Mouse (Mus musculus): ENCODE measurements at regions not wholly inside any gene's neighbourhood (a gene's known extent, or its start where the extent isn't known, plus 50 kb on each side); places are given as distances from the start of the nearest gene placed in this dataset.
A peak's percentile ranks its signal among the peaks of the same experiment; 100 is the strongest.

DNA sequence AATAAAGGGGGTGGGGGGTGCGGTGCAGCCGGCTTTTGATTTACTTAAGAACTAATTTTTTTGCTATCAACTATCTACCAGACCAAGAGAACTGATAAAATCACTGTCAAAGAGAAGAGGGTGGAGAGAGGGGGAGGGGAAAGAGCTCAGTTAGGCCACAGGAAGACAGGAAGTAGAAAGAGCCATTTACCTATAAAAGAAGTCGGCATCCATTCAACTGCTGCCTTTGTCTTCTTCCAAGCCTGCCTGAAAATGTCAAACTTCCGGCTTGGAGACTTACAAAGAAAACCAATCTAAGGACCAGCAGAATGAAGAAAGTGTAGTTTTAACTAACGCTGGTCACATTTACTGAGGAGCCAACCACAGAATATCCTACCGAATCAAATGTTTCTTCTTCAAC lies 562.4 kb downstream of the Nebl start:
- WGBS = 91% methylated on average over 6 of the region's 6 CpGs
- H3K4me1 ChIP-seq = no peaks in the 10 kb centered on the region
- H3K9me3 ChIP-seq = no peaks in the 10 kb centered on the region
- no peaks in the 10 kb centered on the region for H3K36me3 ChIP-seq
- no peak overlapping the region for H3K4me3 ChIP-seq
- no peak for ATAC-seq (ENCODE audit: low FRiP score, low read depth)
- H3K4me2 ChIP-seq (replicated peaks) = no peak overlapping the region
- no peak overlapping the region for H3K9ac ChIP-seq (replicated peaks)
- no peak overlapping the region for H3K27ac ChIP-seq (replicated peaks)
- H3K27me3 ChIP-seq = no peaks in the 10 kb centered on the region

DNA sequence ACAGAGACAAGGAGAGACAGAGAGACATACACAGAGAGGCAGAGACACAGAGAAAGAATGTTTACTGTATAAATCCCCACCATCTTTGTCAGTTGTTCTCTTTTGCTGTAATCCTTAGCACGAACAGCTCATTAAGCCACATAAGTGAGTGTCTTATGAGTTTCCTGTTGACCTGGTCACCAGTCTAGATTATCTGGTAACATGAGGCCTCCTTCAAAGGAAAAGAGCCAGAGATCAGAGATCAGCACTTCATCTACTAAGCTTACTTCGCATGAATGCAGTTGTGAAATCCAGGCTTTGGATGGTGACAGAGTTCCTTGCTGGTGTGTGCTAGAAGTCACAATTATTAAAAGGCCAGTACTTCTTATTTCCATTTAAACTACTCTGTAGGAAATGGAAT lies 566.2 kb downstream of the Nebl start:
- H3K36me3 ChIP-seq = no peaks in the 10 kb centered on the region
- no peak overlapping the region for H3K9ac ChIP-seq (replicated peaks)
- H3K9me3 ChIP-seq = no peaks in the 10 kb centered on the region
- H3K4me1 ChIP-seq = no peaks in the 10 kb centered on the region
- 70% methylated on average over 2 of the region's 2 CpGs for WGBS
- H3K4me2 ChIP-seq (replicated peaks) = no peak overlapping the region
- no peak overlapping the region for H3K4me3 ChIP-seq
- H3K27me3 ChIP-seq = no peaks in the 10 kb centered on the region
- no peak overlapping the region for H3K27ac ChIP-seq (replicated peaks)
- no peak for ATAC-seq (ENCODE audit: low FRiP score, low read depth)

DNA sequence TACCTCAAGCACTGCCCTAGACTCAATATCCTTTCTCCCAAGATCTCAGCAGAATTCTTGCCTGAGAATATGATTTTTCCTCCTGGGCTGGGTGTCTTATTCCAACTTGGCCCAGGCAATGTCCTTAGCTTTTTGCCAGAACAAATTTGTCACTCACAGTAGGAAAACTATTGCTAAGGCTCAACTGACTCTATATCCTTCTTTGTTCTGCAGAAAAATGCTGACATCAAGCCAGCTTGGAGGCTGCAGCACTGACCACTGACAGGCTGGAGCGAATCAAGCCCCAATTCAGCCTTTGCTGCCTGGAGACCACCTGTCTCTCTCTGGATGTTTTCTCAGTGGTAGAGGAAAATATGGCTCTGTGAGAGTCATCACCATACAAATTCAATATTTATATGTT lies 572.8 kb downstream of the Nebl start:
- no peaks in the 10 kb centered on the region for H3K36me3 ChIP-seq
- no peaks in the 10 kb centered on the region for H3K4me1 ChIP-seq
- H3K4me2 ChIP-seq (replicated peaks) = no peak overlapping the region
- H3K9me3 ChIP-seq = no peaks in the 10 kb centered on the region
- no peak overlapping the region for H3K27ac ChIP-seq (replicated peaks)
- 88% methylated on average over 1 of the region's 1 CpGs for WGBS
- no peak overlapping the region for H3K9ac ChIP-seq (replicated peaks)
- H3K4me3 ChIP-seq = no peak overlapping the region
- no peaks in the 10 kb centered on the region for H3K27me3 ChIP-seq
- ATAC-seq (ENCODE audit: low FRiP score, low read depth) = no peak

DNA sequence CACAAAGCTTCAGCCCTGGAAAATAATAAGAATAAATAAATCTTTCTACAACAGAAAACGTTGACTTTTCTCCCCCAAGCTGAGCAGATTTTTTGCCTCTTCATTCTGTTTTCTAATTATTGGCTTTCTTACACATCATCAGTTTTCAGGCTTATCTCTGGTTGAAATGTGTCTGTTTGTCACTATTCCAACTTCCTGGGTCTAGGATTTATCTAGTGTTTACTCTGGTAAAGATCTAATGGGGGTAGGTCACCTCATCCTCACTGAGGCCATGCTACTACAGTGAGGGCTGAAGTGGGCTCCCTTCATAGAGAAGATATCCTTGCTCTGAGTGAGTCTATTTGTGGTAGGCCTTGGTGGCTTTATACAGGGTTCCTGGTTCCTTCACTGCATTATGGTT lies 573.9 kb downstream of the Nebl start:
- no peak overlapping the region for H3K9ac ChIP-seq (replicated peaks)
- H3K4me2 ChIP-seq (replicated peaks) = no peak overlapping the region
- ATAC-seq (ENCODE audit: low FRiP score, low read depth) = no peak
- WGBS = 70% methylated on average over 1 of the region's 1 CpGs
- H3K36me3 ChIP-seq = no peaks in the 10 kb centered on the region
- H3K9me3 ChIP-seq = no peaks in the 10 kb centered on the region
- no peaks in the 10 kb centered on the region for H3K4me1 ChIP-seq
- H3K27me3 ChIP-seq = no peaks in the 10 kb centered on the region
- H3K4me3 ChIP-seq = no peak overlapping the region
- H3K27ac ChIP-seq (replicated peaks) = no peak overlapping the region

- no peak overlapping the region for H3K27ac ChIP-seq (replicated peaks)
- H3K27me3 ChIP-seq = no peaks in the 10 kb centered on the region
Observed at GRCm38 (mm10) chr2:17155596-17155995, 575.7 kb downstream of the Nebl start.

DNA sequence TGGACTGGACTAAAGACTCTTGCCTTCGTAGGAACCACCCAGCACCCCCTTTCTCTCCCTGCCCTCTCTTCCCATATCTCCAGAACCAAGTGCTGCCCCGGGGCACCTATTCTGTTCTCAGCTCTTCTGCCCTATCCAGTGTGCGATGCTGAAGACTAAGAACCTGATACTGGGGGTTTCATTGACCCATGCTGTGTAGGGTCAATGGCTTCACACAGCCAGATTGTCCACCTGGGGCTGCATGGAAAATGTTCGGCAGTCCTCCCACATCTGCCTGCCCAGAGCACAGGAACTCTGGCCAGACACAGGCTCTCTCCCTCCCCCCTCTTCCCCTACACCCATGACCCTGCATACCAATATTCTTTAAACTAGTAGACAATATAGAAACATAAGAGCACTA lies 607.6 kb downstream of the Nebl start:
- Histone ChIP-seq H3K4me1 (no peaks in the 10 kb centered on the region), H3K9me3 (no peaks in the 10 kb centered on the region), H3K4me2 (replicated peaks) (no peak overlapping the region), H3K9ac (replicated peaks) (no peak overlapping the region), H3K27me3 (no peaks in the 10 kb centered on the region), H3K4me3 (no peak overlapping the region), H3K27ac (replicated peaks) (no peak overlapping the region), H3K36me3 (no peaks in the 10 kb centered on the region)
- ATAC-seq (ENCODE audit: low FRiP score, low read depth) = no peak
- WGBS = 83% methylated on average over 4 of the region's 4 CpGs

More at GRCm38 (mm10) chr2:17155596-17155995, 575.7 kb downstream of the Nebl start:
- Histone ChIP-seq H3K4me2 (replicated peaks) (no peak overlapping the region), H3K9me3 (no peaks in the 10 kb centered on the region), H3K9ac (replicated peaks) (no peak overlapping the region), H3K4me1 (no peaks in the 10 kb centered on the region), H3K36me3 (no peaks in the 10 kb centered on the region), H3K4me3 (no peak overlapping the region)
- ATAC-seq (ENCODE audit: low FRiP score, low read depth) = no peak
- 95% methylated on average over 2 of the region's 2 CpGs for WGBS

DNA sequence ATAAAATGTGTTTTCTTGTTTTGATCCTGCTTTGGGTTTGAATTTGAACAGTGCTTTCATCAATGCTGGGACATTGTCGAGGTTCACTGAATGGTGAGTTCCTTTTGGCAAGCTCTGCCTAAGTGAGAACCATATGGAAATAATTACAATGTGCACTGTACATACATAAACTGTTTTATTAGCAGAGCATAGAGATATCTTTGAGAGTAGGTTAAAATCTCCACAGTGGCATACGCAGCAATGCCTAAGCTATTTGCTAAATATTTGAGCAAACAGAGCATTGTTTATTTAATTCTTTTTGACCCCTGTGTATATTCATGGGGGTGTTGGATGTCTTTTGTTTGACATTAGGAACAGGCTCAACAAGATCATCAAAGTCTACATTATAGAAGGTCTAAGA lies 614.0 kb downstream of the Nebl start:
- H3K27me3 ChIP-seq = no peaks in the 10 kb centered on the region
- H3K4me3 ChIP-seq = no peak overlapping the region
- WGBS = 75% methylated on average over 2 of the region's 2 CpGs
- H3K27ac ChIP-seq (replicated peaks) = no peak overlapping the region
- no peak overlapping the region for H3K4me2 ChIP-seq (replicated peaks)
- no peaks in the 10 kb centered on the region for H3K4me1 ChIP-seq
- no peaks in the 10 kb centered on the region for H3K9me3 ChIP-seq
- H3K36me3 ChIP-seq = no peaks in the 10 kb centered on the region
- no peak overlapping the region for H3K9ac ChIP-seq (replicated peaks)
- ATAC-seq (ENCODE audit: low FRiP score, low read depth) = no peak

GRCm38 (mm10) chr2:17111177-17111576 lies 620.1 kb downstream of the Nebl start:
- no peaks in the 10 kb centered on the region for H3K27me3 ChIP-seq
- WGBS = 83% methylated on average over 1 of the region's 1 CpGs
- no peak overlapping the region for H3K4me3 ChIP-seq
- no peak overlapping the region for H3K27ac ChIP-seq (replicated peaks)
- no peaks in the 10 kb centered on the region for H3K9me3 ChIP-seq
- H3K9ac ChIP-seq (replicated peaks) = no peak overlapping the region
- no peaks in the 10 kb centered on the region for H3K4me1 ChIP-seq
- ATAC-seq (ENCODE audit: low FRiP score, low read depth) = no peak
- no peaks in the 10 kb centered on the region for H3K36me3 ChIP-seq
- H3K4me2 ChIP-seq (replicated peaks) = no peak overlapping the region

DNA sequence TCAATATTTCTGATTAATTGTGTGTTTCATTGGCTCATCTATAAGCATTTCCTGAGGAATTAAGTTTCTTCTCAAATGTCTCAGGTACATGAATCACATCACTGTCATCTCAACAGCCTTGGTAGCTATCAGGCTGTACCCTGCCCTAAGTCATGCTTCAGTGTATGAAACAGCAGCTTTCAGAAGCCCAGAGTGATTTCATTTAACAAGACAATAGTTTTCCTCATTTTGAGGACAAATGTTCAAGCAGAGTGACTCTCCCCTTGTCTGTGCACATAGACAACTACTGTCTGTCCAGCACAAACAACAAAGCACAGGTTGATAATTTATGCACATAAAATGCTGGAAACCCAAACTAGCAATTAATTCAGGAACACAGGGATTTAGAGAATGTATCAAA lies 630.1 kb downstream of the Nebl start:
- no peak for ATAC-seq (ENCODE audit: low FRiP score, low read depth)
- H3K4me2 ChIP-seq (replicated peaks) = no peak overlapping the region
- no peaks in the 10 kb centered on the region for H3K27me3 ChIP-seq
- H3K36me3 ChIP-seq = no peaks in the 10 kb centered on the region
- H3K9ac ChIP-seq (replicated peaks) = no peak overlapping the region
- H3K27ac ChIP-seq (replicated peaks) = no peak overlapping the region
- H3K4me1 ChIP-seq = no peaks in the 10 kb centered on the region
- no peak overlapping the region for H3K4me3 ChIP-seq
- H3K9me3 ChIP-seq = 0 out of 2 replicates have a peak, but pooled peaks cover 17% of the 10 kb centered on the region

DNA sequence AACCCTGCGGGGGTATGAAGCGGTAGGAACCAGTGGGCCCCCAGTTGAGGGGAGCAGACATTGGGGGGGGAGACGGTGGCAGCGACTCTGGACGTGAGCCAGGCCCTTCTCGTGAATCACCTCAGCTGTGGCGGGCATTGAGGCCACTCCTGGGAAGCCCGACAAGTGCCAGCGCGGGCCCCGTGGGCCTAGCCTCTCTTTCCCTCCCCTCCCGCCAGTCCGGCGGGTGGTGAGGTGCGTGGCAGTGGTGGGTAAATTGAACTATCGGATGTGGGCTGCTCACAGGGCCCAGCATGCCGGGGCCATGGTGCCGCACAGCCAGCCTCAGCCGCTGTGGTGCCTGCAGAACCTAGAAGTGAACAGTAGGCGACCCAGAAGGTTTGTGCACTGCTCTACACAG lies 633.7 kb downstream of the Nebl start:
- H3K27me3 ChIP-seq = no peaks in the 10 kb centered on the region
- H3K4me1 ChIP-seq = no peaks in the 10 kb centered on the region
- no peak overlapping the region for H3K4me2 ChIP-seq (replicated peaks)
- no peak overlapping the region for H3K4me3 ChIP-seq
- H3K36me3 ChIP-seq = no peaks in the 10 kb centered on the region
- H3K9ac ChIP-seq (replicated peaks) = no peak overlapping the region
- 58% methylated on average over 17 of the region's 20 CpGs for WGBS
- H3K9me3 ChIP-seq = 0 out of 2 replicates have a peak, but pooled peaks cover 17% of the 10 kb centered on the region
- peak; percentile 34; the same call in 1 of the 2 replicates for ATAC-seq (ENCODE audit: low FRiP score, low read depth)
- H3K27ac ChIP-seq (replicated peaks) = no peak overlapping the region

GRCm38 (mm10) chr2:17091454-17091853 lies 639.8 kb downstream of the Nebl start:
- H3K4me1 ChIP-seq = no peaks in the 10 kb centered on the region
- H3K36me3 ChIP-seq = no peaks in the 10 kb centered on the region
- no peak overlapping the region for H3K9ac ChIP-seq (replicated peaks)
- 85% methylated on average over 1 of the region's 1 CpGs for WGBS
- no peak overlapping the region for H3K4me3 ChIP-seq
- no peaks in the 10 kb centered on the region for H3K9me3 ChIP-seq
- H3K27ac ChIP-seq (replicated peaks) = no peak overlapping the region
- H3K4me2 ChIP-seq (replicated peaks) = no peak overlapping the region
- ATAC-seq (ENCODE audit: low FRiP score, low read depth) = no peak
- no peaks in the 10 kb centered on the region for H3K27me3 ChIP-seq

DNA sequence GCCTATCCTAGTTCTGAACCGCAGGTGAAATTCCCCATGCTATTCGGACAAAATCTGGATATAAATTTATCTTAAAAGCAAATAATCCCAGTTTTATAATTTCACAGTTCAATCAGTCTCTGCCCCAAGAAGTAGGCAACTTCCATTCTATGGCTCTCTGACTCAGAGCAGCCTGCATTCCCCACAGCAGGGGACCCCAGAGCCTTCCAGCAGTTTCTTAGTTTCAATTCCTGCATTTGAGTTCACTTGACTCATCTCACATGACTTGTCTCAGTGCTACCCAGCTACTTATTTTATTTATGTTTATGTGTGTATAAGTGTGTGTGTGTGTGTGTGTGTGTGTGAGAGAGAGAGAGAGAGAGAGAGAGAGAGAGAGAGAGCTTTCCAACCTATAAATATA lies 650.0 kb downstream of the Nebl start:
- no peak overlapping the region for H3K4me3 ChIP-seq
- no peak overlapping the region for H3K27ac ChIP-seq (replicated peaks)
- no peak overlapping the region for H3K9ac ChIP-seq (replicated peaks)
- 86% methylated on average over 2 of the region's 2 CpGs for WGBS
- H3K4me2 ChIP-seq (replicated peaks) = no peak overlapping the region
- no peak for ATAC-seq (ENCODE audit: low FRiP score, low read depth)
- no peaks in the 10 kb centered on the region for H3K4me1 ChIP-seq
- H3K9me3 ChIP-seq = no peaks in the 10 kb centered on the region
- no peaks in the 10 kb centered on the region for H3K36me3 ChIP-seq
- H3K27me3 ChIP-seq = no peaks in the 10 kb centered on the region

Data from midbrain, embryonic 12.5 days (tissue).